Mouse (Mus musculus) midbrain, embryonic 16.5 days (tissue): ENCODE measurements around the gene Jarid2. TPM values are rescaled to one million over a fixed set of nuclear protein-coding genes. Genes with fewer than 3 reads are reported as not detected.

Source experiments
- ATAC-seq: fragments of 200-750 bp; cut with Nextera tagmentation; 2 replicates; pipeline ENCODE4 v1.8.0; 2017; ENCODE audit warnings: moderate TSS enrichment
- H3K27ac ChIP-seq: fragments of 300-500 bp; sonication (generic); 2 replicates; pipeline ENCODE4 v1.5.1; 2014; ENCODE audit warnings: mild to moderate bottlenecking, low read length, mixed read lengths
- H3K27me3 ChIP-seq: fragments of 300-500 bp; sonication (generic); 2 replicates; pipeline ENCODE4 v1.6.1; 2014; ENCODE audit warnings: low read depth, low read length, mixed read lengths; ENCODE audit not compliant: control insufficient read depth, insufficient read depth
- H3K36me3 ChIP-seq: fragments of 300-500 bp; sonication (generic); 2 replicates; pipeline ENCODE4 v1.6.1; 2014; ENCODE audit warnings: mild to moderate bottlenecking, low read length, moderate library complexity, mixed read lengths; ENCODE audit not compliant: control insufficient read depth, insufficient read depth
- H3K4me1 ChIP-seq: fragments of 300-500 bp; sonication (generic); 2 replicates; pipeline ENCODE4 v1.6.1; 2014; ENCODE audit warnings: mild to moderate bottlenecking, low read length, mixed read lengths; ENCODE audit not compliant: control insufficient read depth, insufficient read depth
- H3K4me2 ChIP-seq: fragments of 300-500 bp; sonication (generic); 2 replicates; pipeline ENCODE4 v1.6.1; 2014; ENCODE audit warnings: mild to moderate bottlenecking, low read length, mixed read lengths
- H3K4me3 ChIP-seq: fragments of 300-500 bp; sonication (generic); 2 replicates; pipeline ENCODE4 v1.5.1; 2014; ENCODE audit warnings: low read depth, mild to moderate bottlenecking, low read length, moderate library complexity, mixed read lengths
- H3K9ac ChIP-seq: fragments of 300-500 bp; sonication (generic); 2 replicates; pipeline ENCODE4 v1.6.1; 2014; ENCODE audit warnings: low read depth, low read length, mixed read lengths
- H3K9me3 ChIP-seq: fragments of 300-500 bp; sonication (generic); replicated peaks from 2 replicates; pipeline ENCODE4 v1.6.1; 2014; ENCODE audit warnings: mild to moderate bottlenecking, low read length, mixed read lengths; ENCODE audit not compliant: control insufficient read depth, poor library complexity, severe bottlenecking
- WGBS: fragments of 180-500 bp; shearing (Covaris S2); extraction: QIAGEN DNeasy Blood & Tissue Kit; methylation state at CpG from one replicate; pipeline ENCODE4 v1.1.7; 2014; 5-methylcytosine and 5-hydroxymethylcytosine counted together
- polyA plus RNA-seq: library from polyadenylated mRNA; unstranded; fragments of >200 nt; fragmentation: Nextera tagmentation; extraction: Ambion mirVana; gene quantifications from 2 replicates; pipeline ENCODE4 v1.2.1, GENCODE M21; 2015

Gene Jarid2
- polyA plus RNA-seq, 1 experiment from 2014 or later: 36.6 TPM

DNA sequence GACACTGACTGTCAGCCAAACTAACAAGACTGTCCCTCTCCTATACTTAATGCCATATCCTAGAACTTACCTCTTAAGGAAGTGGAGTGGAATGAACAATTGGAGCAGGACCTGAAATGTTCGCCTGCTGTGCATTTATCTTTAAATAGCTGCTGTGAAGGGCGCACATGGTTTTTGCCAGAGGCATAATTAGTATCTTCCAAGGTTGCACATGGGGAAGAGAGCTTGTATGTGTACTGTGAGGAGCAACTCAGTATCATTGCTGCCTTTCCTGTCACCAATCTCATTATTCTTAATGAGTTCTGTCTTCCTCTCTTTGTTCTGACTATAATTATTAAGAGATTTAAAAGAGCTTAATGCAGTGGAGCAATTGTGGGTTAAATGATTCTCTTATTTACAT lies 147.5 kb downstream of the Jarid2 start:
- Histone ChIP-seq H3K27ac (no peak overlapping the region), H3K36me3 (no peaks in the 10 kb centered on the region), H3K9ac (no peak overlapping the region), H3K9me3 (no peaks in the 10 kb centered on the region), H3K27me3 (no peaks in the 10 kb centered on the region), H3K4me2 (no peak overlapping the region), H3K4me3 (no peak overlapping the region), H3K4me1 (peaks cover 26% of the 10 kb centered on the region)
- no peak for ATAC-seq
- WGBS: 61% methylated on average over 2 of the region's 2 CpGs

DNA sequence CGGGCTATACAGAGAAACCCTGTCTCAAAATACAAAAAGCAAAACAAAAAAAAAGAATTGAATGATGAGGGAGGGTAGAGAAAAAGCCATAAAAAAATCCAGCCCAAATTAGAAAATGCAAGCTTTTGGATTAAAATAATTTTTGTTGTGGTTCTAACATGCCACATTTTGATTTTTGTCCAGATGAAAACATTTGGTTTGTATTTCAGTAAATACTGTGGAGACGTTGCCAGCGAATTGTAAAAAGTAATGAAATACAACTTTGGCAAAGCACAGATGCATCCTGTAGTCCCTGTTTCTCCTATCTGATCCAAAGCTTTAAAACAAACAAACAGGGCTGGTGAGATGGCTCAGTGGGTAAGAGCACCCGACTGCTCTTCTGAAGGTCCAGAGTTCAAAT lies 151.7 kb downstream of the Jarid2 start:
- H3K36me3 ChIP-seq: no peaks in the 10 kb centered on the region
- H3K27me3 ChIP-seq: no peaks in the 10 kb centered on the region
- H3K4me1 ChIP-seq: peaks cover 23% of the 10 kb centered on the region
- no peaks in the 10 kb centered on the region for H3K9me3 ChIP-seq
- ATAC-seq: no peak
- no peak overlapping the region for H3K4me3 ChIP-seq
- H3K27ac ChIP-seq: no peak overlapping the region
- no peak overlapping the region for H3K4me2 ChIP-seq
- 91% methylated on average over 4 of the region's 4 CpGs for WGBS
- H3K9ac ChIP-seq: no peak overlapping the region

DNA sequence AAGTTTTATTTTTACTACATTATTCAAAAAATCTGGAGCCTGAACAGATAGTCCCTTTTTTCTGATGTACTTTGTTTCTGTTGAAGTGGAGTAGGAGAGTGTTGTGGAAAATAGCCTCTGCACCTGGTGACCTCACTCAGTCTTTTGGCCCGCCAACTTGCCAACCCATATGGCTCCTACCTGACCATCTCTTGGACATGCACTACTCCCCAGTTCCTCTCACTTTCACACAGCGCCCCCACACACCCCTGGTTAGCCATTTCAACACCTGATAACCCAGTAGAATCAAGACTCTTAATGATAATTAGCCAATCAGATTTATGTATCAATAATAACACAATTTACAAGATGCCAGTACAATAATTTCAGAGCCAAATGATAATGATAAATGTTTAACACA lies 156.9 kb downstream of the Jarid2 start:
- H3K4me1 ChIP-seq: 0 out of 2 replicates have a peak, but pooled peaks cover under 1% of the 10 kb centered on the region
- H3K4me3 ChIP-seq: no peak overlapping the region
- no peak for ATAC-seq
- 95% methylated on average over 2 of the region's 2 CpGs for WGBS
- no peak overlapping the region for H3K9ac ChIP-seq
- no peak overlapping the region for H3K27ac ChIP-seq
- H3K4me2 ChIP-seq: no peak overlapping the region
- no peaks in the 10 kb centered on the region for H3K9me3 ChIP-seq
- H3K27me3 ChIP-seq: no peaks in the 10 kb centered on the region
- no peaks in the 10 kb centered on the region for H3K36me3 ChIP-seq

DNA sequence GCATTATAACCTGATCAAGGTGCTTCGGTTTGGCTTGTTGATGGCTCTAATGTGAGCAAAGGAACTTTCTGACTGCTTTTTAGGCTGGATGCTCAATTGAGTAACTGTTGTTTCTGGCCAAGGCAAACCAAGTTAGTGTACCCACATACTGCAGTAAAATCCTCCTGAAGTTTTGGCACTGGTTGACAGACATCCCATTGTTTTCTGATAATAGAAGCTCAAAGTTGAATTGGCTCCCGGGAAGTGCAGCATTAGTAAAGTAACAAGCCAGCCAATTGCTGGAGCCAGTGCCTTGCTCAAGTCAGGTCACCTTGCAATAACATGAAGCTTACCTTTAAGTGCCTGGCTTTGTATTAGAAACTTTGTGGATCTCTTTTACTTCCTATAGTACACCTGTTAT lies 161.3 kb downstream of the Jarid2 start:
- no peak for ATAC-seq
- H3K27ac ChIP-seq: no peak overlapping the region
- H3K4me1 ChIP-seq: 0 out of 2 replicates have a peak, but pooled peaks cover 8% of the 10 kb centered on the region
- no peaks in the 10 kb centered on the region for H3K9me3 ChIP-seq
- no peaks in the 10 kb centered on the region for H3K27me3 ChIP-seq
- H3K4me3 ChIP-seq: no peak overlapping the region
- peaks cover 5% of the 10 kb centered on the region; the same call in 1 of the 2 replicates for H3K36me3 ChIP-seq
- 58% methylated on average over 2 of the region's 2 CpGs for WGBS
- no peak overlapping the region for H3K4me2 ChIP-seq
- H3K9ac ChIP-seq: no peak overlapping the region

DNA sequence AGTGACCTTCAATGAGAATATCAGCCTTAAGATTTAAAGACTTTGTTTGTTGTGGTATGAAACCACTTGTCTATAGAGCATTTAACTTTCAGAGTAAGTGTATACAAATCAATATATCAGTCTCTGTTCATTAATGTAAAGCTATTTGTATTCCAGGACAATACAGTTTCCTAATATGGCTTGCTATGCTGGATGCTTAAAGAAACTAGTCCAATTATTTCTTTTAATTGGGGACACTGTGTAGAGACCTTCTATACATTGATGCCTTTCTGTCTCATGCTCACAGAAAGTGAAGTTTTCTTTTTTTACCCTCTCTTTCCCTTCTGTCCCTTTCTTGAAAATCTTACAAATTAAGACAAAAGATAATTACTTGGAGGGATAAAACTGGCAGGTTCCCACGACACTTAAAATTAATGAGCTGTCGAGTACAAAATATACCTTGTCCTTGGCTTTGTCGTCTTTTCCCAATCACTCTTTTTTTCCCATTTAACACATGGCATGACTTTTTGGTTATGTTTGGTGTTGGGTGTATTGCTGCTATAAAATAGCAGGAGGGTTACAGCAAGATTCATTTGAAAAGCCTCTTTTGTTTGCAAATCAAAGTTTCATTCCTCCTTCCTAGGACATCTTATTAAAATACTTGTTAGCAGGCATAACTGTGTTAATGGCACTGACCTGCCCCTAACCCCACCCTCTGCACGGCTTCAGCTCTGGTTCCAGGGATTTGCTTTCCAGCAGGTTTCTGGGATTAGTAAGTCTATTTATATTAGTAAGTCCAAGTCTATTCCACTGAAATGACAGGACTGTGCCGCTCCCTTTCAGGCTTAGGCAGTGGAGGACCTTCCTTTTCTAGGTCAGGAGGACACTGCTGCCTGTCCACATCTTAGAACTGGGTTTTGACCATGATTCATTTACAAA lies 162.8 kb downstream of the Jarid2 start:
- Histone ChIP-seq H3K4me2 (no peak overlapping the region), H3K36me3 (peaks cover 12% of the 10 kb centered on the region), H3K4me3 (no peak overlapping the region), H3K9ac (no peak overlapping the region), H3K27ac (no peak overlapping the region), H3K4me1 (0 out of 2 replicates have a peak, but pooled peaks cover 8% of the 10 kb centered on the region), H3K27me3 (no peaks in the 10 kb centered on the region), H3K9me3 (no peaks in the 10 kb centered on the region)
- no peak for ATAC-seq
- 51% methylated on average over 5 of the region's 5 CpGs for WGBS

DNA sequence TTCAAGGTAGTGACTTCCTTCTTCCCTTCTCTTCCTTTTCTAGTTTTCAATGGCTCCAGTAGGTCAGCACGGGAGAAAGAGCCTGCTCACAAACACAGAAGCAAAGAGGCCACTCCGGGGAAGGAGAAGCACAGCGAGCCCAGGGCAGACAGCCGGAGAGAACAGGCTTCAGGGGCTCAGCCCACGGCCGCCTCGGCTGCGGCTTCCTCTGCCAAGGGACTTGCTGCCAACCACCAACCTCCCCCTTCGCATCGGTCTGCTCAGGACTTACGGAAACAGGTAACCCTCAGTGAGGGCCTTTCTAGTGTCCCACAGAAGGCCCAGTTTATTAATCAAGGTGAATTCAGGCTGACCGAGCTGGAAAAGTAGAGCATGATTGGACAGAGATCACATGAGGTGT lies 166.9 kb downstream of the Jarid2 start:
- Histone ChIP-seq H3K27ac (no peak overlapping the region), H3K4me2 (no peak overlapping the region)
- WGBS: 94% methylated on average over 12 of the region's 12 CpGs

DNA sequence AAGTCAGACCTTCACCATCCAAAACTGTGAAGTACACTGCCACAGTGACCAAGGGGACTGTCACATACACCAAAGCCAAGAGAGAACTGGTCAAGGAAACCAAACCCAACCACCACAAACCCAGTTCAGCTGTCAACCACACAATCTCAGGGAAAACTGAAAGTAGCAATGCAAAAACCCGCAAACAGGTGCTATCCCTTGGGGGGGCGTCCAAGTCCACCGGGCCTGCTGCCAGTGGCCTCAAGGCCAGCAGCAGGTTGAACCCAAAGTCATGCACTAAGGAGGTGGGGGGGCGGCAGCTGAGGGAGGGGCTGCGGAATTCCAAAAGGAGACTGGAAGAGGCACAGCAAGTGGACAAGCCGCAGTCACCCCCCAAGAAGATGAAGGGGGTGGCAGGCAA lies 173.0 kb downstream of the Jarid2 start:
- Histone ChIP-seq H3K9ac (no peak overlapping the region), H3K27me3 (no peaks in the 10 kb centered on the region), H3K36me3 (peaks cover 27% of the 10 kb centered on the region), H3K4me1 (peaks cover 3% of the 10 kb centered on the region; the same call in 1 of the 2 replicates), H3K4me3 (no peak overlapping the region), H3K27ac (no peak overlapping the region), H3K9me3 (no peaks in the 10 kb centered on the region), H3K4me2 (no peak overlapping the region)
- ATAC-seq: no peak
- 99% methylated on average over 6 of the region's 6 CpGs for WGBS

More for the DNA sequence above, 166.9 kb downstream of the Jarid2 start:
- no peaks in the 10 kb centered on the region for H3K9me3 ChIP-seq
- H3K36me3 ChIP-seq: peaks cover 24% of the 10 kb centered on the region
- 0 out of 2 replicates have a peak, but pooled peaks cover 8% of the 10 kb centered on the region for H3K4me1 ChIP-seq
- H3K27me3 ChIP-seq: no peaks in the 10 kb centered on the region
- H3K9ac ChIP-seq: no peak overlapping the region
- ATAC-seq: no peak
- H3K4me3 ChIP-seq: no peak overlapping the region

DNA sequence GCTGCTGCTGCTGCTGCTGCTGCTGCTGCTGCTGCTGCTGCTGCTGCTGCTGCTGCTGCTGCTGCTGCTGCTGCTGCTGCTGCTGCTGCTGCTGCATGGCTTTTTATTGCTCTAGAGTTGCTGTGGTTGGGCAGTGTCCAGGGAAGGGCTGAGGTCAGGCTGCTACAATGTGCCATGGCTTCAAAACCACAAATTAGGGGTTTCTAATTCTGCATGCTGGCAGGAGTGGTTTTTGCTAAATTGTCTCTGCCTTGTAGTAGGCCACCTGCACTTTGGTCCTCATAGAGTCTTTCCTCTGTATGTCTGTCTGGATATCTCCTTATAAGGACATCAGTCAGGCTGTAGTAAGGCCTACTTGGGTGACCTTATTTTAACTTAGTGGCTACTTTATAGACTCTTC lies 174.1 kb downstream of the Jarid2 start:
- H3K4me2 ChIP-seq: no peak overlapping the region
- no peaks in the 10 kb centered on the region for H3K9me3 ChIP-seq
- ATAC-seq: no peak
- no peak overlapping the region for H3K27ac ChIP-seq
- H3K4me3 ChIP-seq: no peak overlapping the region
- peaks cover 3% of the 10 kb centered on the region; the same call in 1 of the 2 replicates for H3K4me1 ChIP-seq
- H3K36me3 ChIP-seq: peaks cover 23% of the 10 kb centered on the region
- no peaks in the 10 kb centered on the region for H3K27me3 ChIP-seq
- no peak overlapping the region for H3K9ac ChIP-seq

DNA sequence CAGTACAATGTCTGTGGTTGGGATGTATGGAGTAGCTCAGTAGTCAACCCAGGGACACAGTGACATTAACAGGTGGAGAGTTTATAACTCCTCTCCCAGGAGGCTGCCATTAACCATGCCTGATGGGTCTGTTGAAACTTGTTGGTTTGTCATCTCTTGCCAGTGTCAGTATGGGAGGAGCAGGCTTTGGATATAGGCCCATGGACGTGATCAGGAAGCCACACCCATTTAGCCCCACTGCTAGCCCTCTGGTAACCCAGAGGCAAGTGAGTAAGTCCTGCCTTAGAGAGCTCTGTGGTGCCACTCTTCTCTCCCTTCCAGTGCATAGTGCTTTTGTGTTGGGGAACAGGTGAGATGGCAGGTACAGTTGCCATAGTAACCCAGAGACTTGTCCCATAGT lies 175.0 kb downstream of the Jarid2 start:
- H3K4me3 ChIP-seq: no peak overlapping the region
- H3K4me1 ChIP-seq: peaks cover 3% of the 10 kb centered on the region; the same call in 1 of the 2 replicates
- no peak overlapping the region for H3K9ac ChIP-seq
- no peak for ATAC-seq
- H3K4me2 ChIP-seq: no peak overlapping the region
- no peak overlapping the region for H3K27ac ChIP-seq
- 64% methylated on average over 1 of the region's 1 CpGs for WGBS
- no peaks in the 10 kb centered on the region for H3K27me3 ChIP-seq
- no peaks in the 10 kb centered on the region for H3K9me3 ChIP-seq
- peaks cover 21% of the 10 kb centered on the region for H3K36me3 ChIP-seq
